Mouse (Mus musculus) heart, adult 11 months (tissue): ENCODE measurements around the gene Capn10.
A peak's percentile ranks its signal among the peaks of the same experiment; 100 is the strongest.

Source experiments
- DNase-seq: peaks from one replicate; pipeline ENCODE4 v3.0.0; 2022

The Capn10 gene

GRCm38 (mm10) chr1:92920474-92921200 lies 13.5 kb upstream of the Capn10 start:
- peak; percentile 94 for DNase-seq

- DNase-seq: no peak
Measured at GRCm38 (mm10) chr1:92921496-92921895, 12.7 kb upstream of the Capn10 start.

GRCm38 (mm10) chr1:92930171-92930706 lies 3.9 kb upstream of the Capn10 start:
- DNase-seq: no peak

- DNase-seq: no peak
Measured at GRCm38 (mm10) chr1:92933611-92934010, 565 bp upstream of the Capn10 start.

DNA sequence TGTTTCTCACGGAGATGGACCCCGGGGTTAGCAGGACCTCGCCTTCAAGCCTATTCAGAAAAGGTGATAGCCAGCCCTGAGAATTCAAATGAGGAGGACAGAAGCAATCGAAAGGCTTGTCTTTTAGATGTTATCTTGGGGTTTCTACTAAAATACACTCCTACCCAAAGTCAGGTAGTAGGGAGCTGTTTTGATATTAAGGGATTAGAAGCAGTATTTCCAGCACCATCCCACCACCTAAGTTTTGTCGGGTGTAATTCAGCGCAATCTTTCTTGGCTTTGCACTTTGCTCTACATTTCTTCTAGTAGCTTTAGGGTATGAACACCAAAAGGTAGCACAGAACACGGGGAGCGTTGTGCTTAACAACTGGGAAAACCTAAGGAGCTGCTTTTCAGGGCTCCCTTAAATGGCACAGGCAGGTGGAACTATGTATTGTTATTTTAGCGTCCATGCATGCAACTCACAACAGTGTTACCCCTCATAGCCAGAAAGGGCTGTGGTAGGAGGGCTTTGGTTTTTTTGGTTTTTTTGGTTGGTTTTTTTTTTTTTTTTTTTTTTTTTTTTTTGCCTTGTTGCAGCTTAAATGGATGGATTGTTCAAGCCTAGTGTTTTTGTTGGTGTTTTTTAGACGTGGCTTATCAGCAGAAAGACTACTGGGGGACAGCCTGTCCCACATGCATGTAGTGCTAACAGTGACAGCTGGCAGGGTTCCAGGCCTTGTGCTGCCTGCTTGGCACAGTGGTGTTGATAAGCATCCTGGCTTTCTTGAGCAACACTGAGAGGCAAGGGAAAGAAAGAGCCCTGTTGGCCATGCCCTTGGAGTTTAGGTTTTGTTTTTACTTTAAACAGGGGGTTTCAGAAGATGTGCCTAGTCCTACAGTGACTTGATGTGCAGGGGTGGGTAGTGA lies 1.1 kb downstream of the Capn10 start:
- DNase-seq: peak; percentile 93

DNA sequence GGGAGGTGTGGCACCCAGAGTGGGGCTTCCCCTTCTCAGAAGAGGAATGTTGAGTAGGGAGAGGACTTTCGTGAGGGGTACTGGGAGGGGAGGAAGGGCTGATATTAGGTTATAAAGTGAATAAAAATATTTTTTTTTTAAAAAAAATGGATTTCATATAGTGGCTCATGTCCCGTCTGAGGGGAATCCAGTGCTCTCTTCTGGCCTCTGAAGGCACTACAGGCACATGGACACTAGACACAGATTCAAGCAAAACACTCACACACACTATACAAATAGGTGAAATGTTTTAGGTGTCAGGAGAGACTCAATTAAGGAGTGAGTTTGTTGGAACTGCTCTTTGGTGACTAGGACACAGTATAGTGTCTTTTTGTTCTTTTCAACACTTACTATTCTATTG lies 1.8 kb downstream of the Capn10 start:
- no peak for DNase-seq

DNA sequence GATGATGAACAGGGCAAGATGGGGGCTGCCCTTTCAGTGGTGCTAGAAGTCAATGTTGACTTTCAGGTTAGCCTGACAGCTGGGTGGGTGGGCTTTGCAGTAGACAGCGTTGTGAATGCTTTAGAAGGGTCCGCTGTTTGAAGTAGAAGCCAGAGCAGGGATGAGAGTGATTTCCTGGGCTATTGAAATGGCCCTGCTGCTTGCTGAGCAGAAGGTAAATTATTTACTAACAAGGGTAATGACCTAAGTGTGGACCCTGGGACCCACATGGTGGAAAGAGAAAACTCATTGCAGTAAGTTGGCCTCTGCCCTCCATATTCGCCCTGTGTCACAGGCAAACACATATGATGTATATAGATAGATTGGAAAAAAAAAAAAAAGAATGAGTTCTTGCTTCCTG lies 2.3 kb downstream of the Capn10 start:
- DNase-seq: peak; percentile 84

DNA sequence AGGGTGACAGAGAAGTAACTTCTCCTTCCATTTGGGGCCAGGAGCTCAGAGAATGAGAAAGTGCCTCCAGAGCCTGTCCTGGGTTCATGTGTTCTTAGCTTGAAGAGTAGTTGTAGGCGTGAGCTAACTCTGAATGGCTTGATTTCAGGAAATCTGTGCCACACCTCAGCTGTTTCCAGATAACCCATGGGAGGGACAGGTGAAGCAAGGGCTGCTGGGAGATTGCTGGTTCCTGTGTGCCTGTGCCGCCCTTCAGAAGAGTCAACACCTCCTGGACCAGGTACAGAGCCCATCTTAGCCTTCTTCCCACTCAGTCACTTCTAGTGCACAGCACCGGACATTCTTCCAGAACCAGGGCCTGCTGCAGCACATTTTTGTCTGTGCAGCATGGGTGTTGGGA lies 3.6 kb downstream of the Capn10 start:
- DNase-seq: no peak

- DNase-seq: no peak
Measured at GRCm38 (mm10) chr1:92939746-92940145, 5.6 kb downstream of the Capn10 start.

DNA sequence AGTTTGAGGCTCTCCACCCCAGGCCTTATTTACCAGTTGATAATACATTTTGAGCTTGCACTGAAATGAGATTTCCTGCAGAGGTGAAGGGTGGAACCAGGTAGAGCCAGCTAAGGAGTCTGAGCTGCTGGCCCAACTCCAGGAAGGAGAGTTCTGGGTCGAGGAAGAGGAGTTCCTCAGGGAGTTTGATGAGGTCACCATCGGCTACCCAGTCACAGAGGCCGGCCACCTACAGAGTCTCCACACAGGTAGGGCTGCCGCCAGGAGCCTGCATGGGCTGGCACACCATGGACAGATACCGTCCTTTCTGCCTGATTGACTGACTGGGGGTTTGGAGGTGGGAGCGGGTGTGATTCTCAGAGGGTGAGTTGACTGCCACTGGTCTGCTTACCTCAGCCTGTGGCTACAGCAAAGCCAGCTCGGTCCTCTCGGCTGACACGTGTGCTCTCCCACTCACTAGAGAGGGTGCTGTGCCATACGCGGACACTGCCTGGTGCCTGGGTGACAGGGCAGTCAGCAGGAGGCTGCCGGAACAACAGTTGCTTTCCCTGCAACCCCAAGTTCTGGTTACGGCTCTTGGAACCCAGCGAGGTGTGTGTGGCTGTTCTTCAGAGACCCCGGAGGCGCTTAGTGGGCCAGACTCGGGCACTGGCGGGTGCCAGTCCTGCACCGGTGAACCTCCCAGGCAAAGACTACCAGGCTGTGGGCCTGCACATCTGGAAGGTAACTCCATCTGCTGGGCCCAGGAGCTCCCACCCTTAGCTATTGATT lies 9.2 kb downstream of the Capn10 start:
- peak; percentile 83 for DNase-seq

- DNase-seq: peak; percentile 77
Measured at GRCm38 (mm10) chr1:92947966-92948365, 13.8 kb downstream of the Capn10 start.

DNA sequence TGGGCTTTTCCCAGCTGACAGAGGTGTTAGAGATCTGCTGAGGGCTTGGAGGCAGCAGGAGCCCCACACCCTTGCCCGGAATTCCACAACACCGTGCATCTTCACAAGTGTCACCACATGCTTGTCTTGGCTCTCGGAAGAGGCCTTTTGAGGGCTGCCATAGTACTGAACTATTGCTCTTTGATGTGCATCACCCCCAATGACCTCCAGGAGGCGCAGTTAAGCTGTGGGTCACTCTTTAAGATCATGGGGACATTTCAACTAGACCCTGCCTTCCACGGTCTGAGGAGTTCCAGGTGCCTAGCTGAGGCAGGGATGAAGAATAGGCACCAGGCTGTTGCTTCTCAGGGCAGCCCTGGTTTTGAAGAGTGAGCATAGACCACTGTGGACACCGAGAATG lies 15.2 kb downstream of the Capn10 start:
- peak; percentile 83 for DNase-seq

DNA sequence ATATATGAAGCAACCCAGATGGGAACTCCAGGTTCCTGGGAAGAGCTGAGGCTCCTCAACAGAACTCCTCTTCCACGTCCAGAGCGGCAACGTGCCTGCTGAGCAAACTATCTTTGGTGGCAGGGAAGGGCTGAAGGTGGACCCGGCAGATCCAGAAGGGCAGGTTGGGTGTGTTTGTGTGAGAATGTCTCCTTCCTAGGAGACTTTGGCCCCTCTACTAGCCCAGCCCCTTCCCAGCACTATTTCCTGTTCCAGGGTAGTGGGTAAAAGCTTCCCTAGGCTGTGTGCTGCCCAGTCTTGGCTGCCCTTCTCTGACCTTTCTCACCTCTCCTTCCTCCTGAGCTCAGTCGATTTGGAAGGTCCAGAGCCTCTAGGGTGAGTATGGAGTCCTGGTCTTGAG lies 16.4 kb downstream of the Capn10 start, which contains the start of gene Gpr35:
Gene Gpr35, plus strand, starts transcription at position 259 of the 400 bp plus-strand sequence.
- no peak for DNase-seq

DNA sequence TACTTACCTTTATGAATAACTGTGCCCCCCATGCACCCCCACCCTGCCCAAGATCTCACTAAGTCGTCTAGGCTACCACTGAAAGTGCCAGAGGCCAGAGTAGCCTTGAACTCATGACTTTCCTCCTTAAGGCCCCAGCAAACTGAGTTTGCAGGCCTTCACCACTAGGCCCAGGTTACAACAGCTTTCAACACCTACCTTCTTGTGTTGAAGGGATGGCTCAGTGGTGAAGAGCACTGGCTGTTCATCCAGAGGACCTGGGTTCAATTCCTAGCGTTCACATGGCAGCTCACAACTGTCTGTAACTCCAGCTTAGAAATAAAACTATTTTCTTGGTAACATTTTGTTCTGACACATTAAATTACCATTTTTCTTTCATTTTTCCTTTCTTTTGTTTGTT lies 19.5 kb downstream of the Capn10 start:
- DNase-seq: peak; percentile 49

- DNase-seq: peak; percentile 95
Measured at GRCm38 (mm10) chr1:92956571-92957335, 22.6 kb downstream of the Capn10 start.

DNA sequence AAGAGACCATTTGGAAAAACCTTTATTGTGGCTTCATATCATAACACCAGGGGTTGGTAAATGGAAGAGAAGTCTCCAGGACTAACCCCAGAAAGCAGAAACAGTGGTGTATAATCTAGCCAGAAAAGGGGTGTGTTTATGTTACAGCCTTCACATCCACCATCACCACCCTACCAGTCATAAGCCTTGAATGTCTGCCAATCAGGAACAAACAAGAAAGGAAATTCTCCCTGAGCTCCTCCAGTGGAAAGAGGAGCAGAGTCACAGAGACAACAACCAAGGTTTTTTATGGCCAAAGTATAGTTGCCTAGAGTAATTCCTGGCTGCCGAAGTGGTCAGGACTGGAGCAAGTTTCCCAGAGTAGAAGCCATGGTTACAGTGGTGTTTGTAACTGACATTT lies 24.8 kb downstream of the Capn10 start:
- DNase-seq: peak; percentile 67

GRCm38 (mm10) chr1:92970791-92971190 lies 36.6 kb downstream of the Capn10 start:
- peak; percentile 86 for DNase-seq

DNA sequence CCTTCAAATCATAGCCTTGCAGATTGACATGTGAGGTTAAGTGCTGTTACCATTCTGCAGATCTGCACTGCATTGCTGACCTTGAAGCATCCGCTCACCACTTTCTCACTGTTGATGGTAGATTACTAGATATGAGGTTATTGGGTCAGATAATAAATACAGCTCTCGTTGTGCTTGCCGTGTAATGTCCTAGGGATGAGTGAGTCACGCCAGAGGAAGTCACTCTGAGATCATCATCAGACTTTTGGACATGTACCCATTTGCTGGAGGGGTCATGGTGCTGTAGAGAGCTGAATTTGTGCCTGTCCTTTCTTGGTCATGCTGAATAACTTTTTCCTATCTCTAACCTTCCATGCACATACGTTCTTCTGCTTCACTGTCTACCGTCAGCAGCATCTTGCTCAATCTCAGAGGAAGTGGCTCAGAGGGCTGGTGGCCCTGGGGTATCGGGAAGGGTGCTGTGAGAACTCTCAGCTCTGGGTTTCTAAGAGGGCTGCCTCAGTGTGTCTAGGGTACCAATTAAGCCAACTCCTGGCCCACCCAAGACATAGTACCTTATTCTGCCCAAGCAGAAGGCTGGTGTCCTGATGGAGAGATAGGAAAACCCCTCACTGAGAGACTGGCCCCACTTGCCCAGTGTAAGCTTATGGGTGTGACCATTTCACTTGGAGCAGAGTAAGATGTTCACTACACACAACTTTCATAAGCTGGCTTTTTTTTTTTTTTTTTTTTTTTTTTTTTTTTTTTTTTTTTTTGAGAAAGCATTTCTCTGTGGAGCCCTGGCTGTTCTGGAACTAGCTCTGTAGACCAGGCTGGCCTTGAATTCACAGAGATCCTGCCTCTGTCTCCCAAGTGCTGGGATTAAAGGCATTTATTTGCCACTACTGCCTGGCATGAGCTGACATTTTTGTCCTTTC lies 38.0 kb downstream of the Capn10 start:
- DNase-seq: peak; percentile 87

- peak; percentile 95 for DNase-seq
Measured at GRCm38 (mm10) chr1:92972854-92973253, 38.7 kb downstream of the Capn10 start.

DNA sequence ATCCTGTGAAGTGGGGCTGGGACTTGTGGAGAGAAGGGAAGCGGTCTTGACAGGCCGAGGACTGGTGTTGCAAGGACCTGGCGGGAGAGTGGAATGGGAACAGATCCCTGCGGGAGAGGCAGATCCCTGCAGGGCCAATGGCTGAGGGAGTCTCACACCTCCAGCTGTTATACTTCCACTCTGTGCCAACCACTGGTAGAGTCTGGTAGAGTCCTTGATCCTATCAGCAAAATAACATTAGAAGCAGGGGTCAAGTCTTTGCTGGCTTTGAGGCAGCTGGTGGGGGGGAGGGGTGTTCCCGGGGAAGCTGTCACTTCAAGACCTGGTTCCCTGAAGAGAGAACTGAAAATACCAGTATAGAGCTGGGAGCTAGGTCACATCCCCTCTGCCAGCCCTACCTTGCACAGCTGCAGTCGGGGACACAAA lies 42.0 kb downstream of the Capn10 start:
- DNase-seq: peak; percentile 94

DNA sequence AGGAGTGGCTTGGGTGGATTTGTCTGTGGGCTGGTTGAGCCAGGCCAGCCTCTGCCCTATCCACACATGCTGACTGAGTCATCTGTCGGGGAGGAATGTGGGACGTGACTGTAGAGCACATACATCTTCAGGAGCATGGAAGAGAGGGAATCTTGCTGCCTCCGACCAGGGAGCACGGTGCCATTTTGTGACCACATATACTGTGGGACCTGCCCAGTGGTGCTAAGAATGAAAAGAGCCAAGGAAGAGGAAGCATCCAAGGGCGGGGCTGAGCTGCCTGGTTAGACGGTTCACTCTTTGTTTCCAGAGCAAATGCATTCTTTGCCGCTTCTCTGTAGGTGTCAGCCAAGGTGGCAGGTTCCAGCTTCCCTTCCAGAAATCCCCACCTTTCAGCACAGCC lies 44.5 kb downstream of the Capn10 start:
- peak; percentile 88 for DNase-seq
